Mouse (Mus musculus): ENCODE measurements at regions not wholly inside any gene's neighbourhood (a gene's known extent, or its start where the extent isn't known, plus 50 kb on each side); places are given as distances from the start of the nearest gene placed in this dataset.

- CTCF ChIA-PET: no interaction called here
Observed at GRCm38 (mm10) chr4:127756238-127756637, 214.5 kb downstream of the CK137956 start.

GRCm38 (mm10) chr4:127750781-127751180 is 220.0 kb downstream of the CK137956 start:
- CTCF ChIA-PET: no interaction called here

- CTCF ChIA-PET: no interaction called here
Observed at GRCm38 (mm10) chr4:127747876-127748275, 222.9 kb downstream of the CK137956 start.

GRCm38 (mm10) chr4:127736781-127737180 is 234.0 kb downstream of the CK137956 start:
- CTCF ChIA-PET: no interaction called here

- CTCF ChIA-PET: no interaction called here
Observed at GRCm38 (mm10) chr4:127736151-127736550, 234.6 kb downstream of the CK137956 start.

GRCm38 (mm10) chr4:127734641-127735040 is 236.1 kb downstream of the CK137956 start:
- CTCF ChIA-PET: no interaction called here

- CTCF ChIA-PET: no interaction called here
Observed at GRCm38 (mm10) chr4:127718661-127719060, 252.1 kb downstream of the CK137956 start.

GRCm38 (mm10) chr4:127712274-127712673 is 258.5 kb downstream of the CK137956 start:
- CTCF ChIA-PET: no interaction called here

GRCm38 (mm10) chr4:127710816-127711215 is 259.9 kb downstream of the CK137956 start:
- CTCF ChIA-PET: no interaction called here

GRCm38 (mm10) chr4:127709746-127710145 is 261.0 kb downstream of the CK137956 start:
- CTCF ChIA-PET: no interaction called here

GRCm38 (mm10) chr4:127708186-127708585 is 262.6 kb downstream of the CK137956 start:
- CTCF ChIA-PET: no interaction called here

- CTCF ChIA-PET: no interaction called here
Observed at GRCm38 (mm10) chr4:127707126-127707525, 263.6 kb downstream of the CK137956 start.

GRCm38 (mm10) chr4:127701651-127702050 is 269.1 kb downstream of the CK137956 start:
- CTCF ChIA-PET: no interaction called here

- CTCF ChIA-PET: no interaction called here
Observed at GRCm38 (mm10) chr4:127689986-127690385, 280.8 kb downstream of the CK137956 start.

- CTCF ChIA-PET: no interaction called here
Observed at GRCm38 (mm10) chr4:127685021-127685420, 285.7 kb downstream of the CK137956 start.

- CTCF ChIA-PET: no interaction called here
Observed at GRCm38 (mm10) chr4:127679391-127679790, 291.4 kb downstream of the CK137956 start.

GRCm38 (mm10) chr4:127678437-127678836 is 292.3 kb downstream of the CK137956 start:
- CTCF ChIA-PET: no interaction called here

- CTCF ChIA-PET: no interaction called here
Observed at GRCm38 (mm10) chr4:127675745-127676315, 294.9 kb downstream of the CK137956 start.

- CTCF ChIA-PET: no interaction called here
Observed at GRCm38 (mm10) chr4:127659950-127660349, 302.0 kb upstream of the Gjb5 start.

GRCm38 (mm10) chr4:127651601-127652000 is 293.6 kb upstream of the Gjb5 start:
- CTCF ChIA-PET: no interaction called here

GRCm38 (mm10) chr4:127648011-127648410 is 290.0 kb upstream of the Gjb5 start:
- CTCF ChIA-PET: no interaction called here

GRCm38 (mm10) chr4:127647189-127647588 is 289.2 kb upstream of the Gjb5 start:
- CTCF ChIA-PET: no interaction called here

- CTCF ChIA-PET: no interaction called here
Observed at GRCm38 (mm10) chr4:127640251-127641085, 282.5 kb upstream of the Gjb5 start.

GRCm38 (mm10) chr4:127639765-127640164 is 281.8 kb upstream of the Gjb5 start:
- CTCF ChIA-PET: no interaction called here
